Mouse (Mus musculus): ENCODE data around the gene Olfr123. TPM values are rescaled to one million over a fixed set of nuclear protein-coding genes. Genes with fewer than 3 reads are reported as not detected.

Gene Olfr123
- not detected for polyA plus RNA-seq (2014; fragmentation: Illumina TruSeq; extraction: RNeasy Lipid Tissue Mini Kit (QIAGEN cat#74804); ENCODE audit: low read depth, low replicate concordance)

DNA sequence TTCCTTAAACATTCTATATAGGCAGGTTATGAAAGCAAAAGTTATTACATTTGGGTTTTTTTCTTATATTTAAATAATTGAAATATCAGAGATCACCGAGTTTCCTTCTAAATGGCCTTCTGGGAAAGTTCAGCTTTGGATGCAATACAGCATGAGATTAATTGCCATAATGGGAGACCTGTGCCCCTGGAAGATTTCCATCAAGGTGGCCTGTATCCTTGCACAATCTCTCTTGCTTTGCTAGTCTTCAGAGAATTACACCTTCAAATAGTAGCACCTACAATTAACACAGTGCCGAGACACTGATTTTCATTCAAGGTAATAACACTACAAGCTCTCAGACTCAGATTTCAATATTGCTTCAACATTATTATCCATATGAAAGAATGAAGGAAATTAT is at the start of gene Olfr123:
Gene Olfr123, plus strand, starts transcription at position 301 of the 400 bp plus-strand sequence.

GRCm38 (mm10) chr17:37768307-37768706 is 25.0 kb upstream of the Olfr123 start, which contains the start of gene Olfr122:
Gene Olfr122 (plus strand): TSS chr17:37768607.

DNA sequence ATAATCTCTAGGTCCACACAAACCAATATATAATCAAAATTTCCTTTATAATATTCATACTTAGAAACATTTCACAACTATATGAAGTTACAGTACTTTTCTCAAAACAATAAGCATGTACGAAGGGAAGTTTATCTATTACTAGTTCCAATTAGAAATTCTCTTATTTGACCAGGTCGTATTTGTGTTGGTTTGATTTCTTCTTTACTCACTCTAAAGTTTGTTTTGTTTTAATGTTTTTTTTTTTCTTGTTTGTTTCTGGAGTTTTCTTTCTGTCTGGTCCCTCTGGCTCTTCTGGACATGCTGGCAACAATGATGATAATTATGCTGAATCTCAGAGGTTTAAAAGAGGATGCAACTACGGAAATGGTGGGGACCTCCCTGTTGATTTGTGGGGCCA is 6.3 kb downstream of the Olfr123 start, which contains the start of gene Olfr124:
Gene Olfr124, plus strand, starts transcription at position 301 of the 400 bp plus-strand sequence.

GRCm38 (mm10) chr17:37832649-37833048 is 39.3 kb downstream of the Olfr123 start, which contains the start of gene Olfr125:
Gene Olfr125 (plus strand): TSS chr17:37832949.

GRCm38 (mm10) chr17:37847183-37847582 is 53.9 kb downstream of the Olfr123 start, which contains the start of gene Olfr126:
Gene Olfr126 (plus strand): TSS chr17:37847483.

Other genes with a start within 250 kb of the Olfr123 start
- 40.7 TPM for gene Olfr112, start 224.1 kb upstream of the Olfr123 start, polyA plus RNA-seq (2014; fragmentation: Illumina TruSeq; extraction: RNeasy Lipid Tissue Mini Kit (QIAGEN cat#74804); ENCODE audit: low read depth, low replicate concordance)
- gene Olfr113, start 215.9 kb upstream of the Olfr123 start, polyA plus RNA-seq (2014; fragmentation: Illumina TruSeq; extraction: RNeasy Lipid Tissue Mini Kit (QIAGEN cat#74804); ENCODE audit: low read depth, low replicate concordance) = not detected
- gene Olfr114, start 200.8 kb upstream of the Olfr123 start, polyA plus RNA-seq (2014; fragmentation: Illumina TruSeq; extraction: RNeasy Lipid Tissue Mini Kit (QIAGEN cat#74804); ENCODE audit: low read depth, low replicate concordance) = not detected
- gene Olfr115, start 166.4 kb upstream of the Olfr123 start, polyA plus RNA-seq (2014; fragmentation: Illumina TruSeq; extraction: RNeasy Lipid Tissue Mini Kit (QIAGEN cat#74804); ENCODE audit: low read depth, low replicate concordance) = not detected
- not detected for gene Olfr116, start 166.3 kb upstream of the Olfr123 start, polyA plus RNA-seq (2014; fragmentation: Illumina TruSeq; extraction: RNeasy Lipid Tissue Mini Kit (QIAGEN cat#74804); ENCODE audit: low read depth, low replicate concordance)
- not detected for gene Olfr117, start 129.7 kb upstream of the Olfr123 start, polyA plus RNA-seq (2014; fragmentation: Illumina TruSeq; extraction: RNeasy Lipid Tissue Mini Kit (QIAGEN cat#74804); ENCODE audit: low read depth, low replicate concordance)
- not detected for gene Olfr118, start 126.5 kb upstream of the Olfr123 start, polyA plus RNA-seq (2014; fragmentation: Illumina TruSeq; extraction: RNeasy Lipid Tissue Mini Kit (QIAGEN cat#74804); ENCODE audit: low read depth, low replicate concordance)
- not detected for gene Olfr119, start 97.0 kb upstream of the Olfr123 start, polyA plus RNA-seq (2014; fragmentation: Illumina TruSeq; extraction: RNeasy Lipid Tissue Mini Kit (QIAGEN cat#74804); ENCODE audit: low read depth, low replicate concordance)
- not detected for gene Olfr120, start 71.7 kb upstream of the Olfr123 start, polyA plus RNA-seq (2014; fragmentation: Illumina TruSeq; extraction: RNeasy Lipid Tissue Mini Kit (QIAGEN cat#74804); ENCODE audit: low read depth, low replicate concordance)
- gene Olfr121, start 44.7 kb upstream of the Olfr123 start, polyA plus RNA-seq (2014; fragmentation: Illumina TruSeq; extraction: RNeasy Lipid Tissue Mini Kit (QIAGEN cat#74804); ENCODE audit: low read depth, low replicate concordance) = not detected
- not detected for gene Olfr122, start 24.9 kb upstream of the Olfr123 start, polyA plus RNA-seq (2014; fragmentation: Illumina TruSeq; extraction: RNeasy Lipid Tissue Mini Kit (QIAGEN cat#74804); ENCODE audit: low read depth, low replicate concordance)
- not detected for gene Olfr124, start 6.4 kb downstream of the Olfr123 start, polyA plus RNA-seq (2014; fragmentation: Illumina TruSeq; extraction: RNeasy Lipid Tissue Mini Kit (QIAGEN cat#74804); ENCODE audit: low read depth, low replicate concordance)
- gene Olfr125, start 39.4 kb downstream of the Olfr123 start, polyA plus RNA-seq (2014; fragmentation: Illumina TruSeq; extraction: RNeasy Lipid Tissue Mini Kit (QIAGEN cat#74804); ENCODE audit: low read depth, low replicate concordance) = not detected
- 1.5 TPM for gene Olfr126, start 54.0 kb downstream of the Olfr123 start, polyA plus RNA-seq (2014; fragmentation: Illumina TruSeq; extraction: RNeasy Lipid Tissue Mini Kit (QIAGEN cat#74804); ENCODE audit: low read depth, low replicate concordance)
- gene Olfr127, start 106.9 kb downstream of the Olfr123 start, polyA plus RNA-seq (2014; fragmentation: Illumina TruSeq; extraction: RNeasy Lipid Tissue Mini Kit (QIAGEN cat#74804); ENCODE audit: low read depth, low replicate concordance) = 3.0 TPM
- gene Olfr128, start 127.0 kb downstream of the Olfr123 start, polyA plus RNA-seq (2014; fragmentation: Illumina TruSeq; extraction: RNeasy Lipid Tissue Mini Kit (QIAGEN cat#74804); ENCODE audit: low read depth, low replicate concordance) = 7.1 TPM
- gene Olfr761, start 159.6 kb downstream of the Olfr123 start, polyA plus RNA-seq (2014; fragmentation: Illumina TruSeq; extraction: RNeasy Lipid Tissue Mini Kit (QIAGEN cat#74804); ENCODE audit: low read depth, low replicate concordance) = 1.4 TPM